Mouse (Mus musculus) heart, postnatal 0 days (tissue): ENCODE measurements at regions not wholly inside any gene's neighbourhood (a gene's known extent, or its start where the extent isn't known, plus 50 kb on each side); places are given as distances from the start of the nearest gene placed in this dataset.

Source experiments
- ATAC-seq: fragments of 200-750 bp; cut with Nextera tagmentation; 2 replicates; pipeline ENCODE4 v1.8.0; 2017; ENCODE audit warnings: low read depth, moderate number of reproducible peaks, moderate library complexity; ENCODE audit not compliant: insufficient read depth
- DNase-seq: peaks from one replicate; pipeline ENCODE4 v3.0.0-alpha.2; 2016; ENCODE audit warnings: low spot score
- H3K27ac ChIP-seq: fragments of 300-500 bp; sonication (generic); 2 replicates; pipeline ENCODE4 v1.5.1; 2014; ENCODE audit warnings: low read depth, mild to moderate bottlenecking
- H3K27me3 ChIP-seq: fragments of 300-500 bp; sonication (generic); 2 replicates; pipeline ENCODE4 v1.6.1; 2014; ENCODE audit warnings: low read length, mixed read lengths; ENCODE audit not compliant: control insufficient read depth, insufficient read depth
- H3K36me3 ChIP-seq: fragments of 300-500 bp; sonication (generic); replicated peaks from 2 replicates; pipeline ENCODE4 v1.6.1; 2014; ENCODE audit warnings: low read length, mixed read lengths; ENCODE audit not compliant: control insufficient read depth, insufficient read depth
- H3K4me1 ChIP-seq: fragments of 300-500 bp; sonication (generic); 2 replicates; pipeline ENCODE4 v1.6.1; 2014; ENCODE audit warnings: antibody characterized with exemption; ENCODE audit not compliant: control insufficient read depth, insufficient read depth
- H3K4me2 ChIP-seq: fragments of 300-500 bp; sonication (generic); 2 replicates; pipeline ENCODE4 v1.6.1; 2014; ENCODE audit warnings: low read depth, mild to moderate bottlenecking, low read length, moderate library complexity
- H3K4me3 ChIP-seq: fragments of 300-500 bp; sonication (generic); 2 replicates; pipeline ENCODE4 v1.5.1; 2014; ENCODE audit warnings: low read depth, low read length
- H3K9ac ChIP-seq: fragments of 300-500 bp; sonication (generic); replicated peaks from 2 replicates; pipeline ENCODE4 v1.6.1; 2014; ENCODE audit warnings: low read depth, low read length, mixed read lengths
- H3K9me3 ChIP-seq: fragments of 300-500 bp; sonication (generic); replicated peaks from 2 replicates; pipeline ENCODE4 v1.6.1; 2016; ENCODE audit warnings: low read length; ENCODE audit not compliant: control insufficient read depth
- CTCF ChIP-seq: IDR thresholded peaks from 2 replicates; pipeline ENCODE4 v1.5.1; 2016; ENCODE audit warnings: antibody characterized with exemption, control low read depth, low read depth
- EP300 ChIP-seq: IDR thresholded peaks from 2 replicates; pipeline ENCODE4 v1.6.1; 2016; ENCODE audit warnings: antibody characterized with exemption, low read depth
- WGBS: fragments of 180-500 bp; shearing (Covaris S2); extraction: QIAGEN DNeasy Blood & Tissue Kit; methylation state at CpG from one replicate; pipeline ENCODE4 v1.1.7; 2014; 5-methylcytosine and 5-hydroxymethylcytosine counted together

DNA sequence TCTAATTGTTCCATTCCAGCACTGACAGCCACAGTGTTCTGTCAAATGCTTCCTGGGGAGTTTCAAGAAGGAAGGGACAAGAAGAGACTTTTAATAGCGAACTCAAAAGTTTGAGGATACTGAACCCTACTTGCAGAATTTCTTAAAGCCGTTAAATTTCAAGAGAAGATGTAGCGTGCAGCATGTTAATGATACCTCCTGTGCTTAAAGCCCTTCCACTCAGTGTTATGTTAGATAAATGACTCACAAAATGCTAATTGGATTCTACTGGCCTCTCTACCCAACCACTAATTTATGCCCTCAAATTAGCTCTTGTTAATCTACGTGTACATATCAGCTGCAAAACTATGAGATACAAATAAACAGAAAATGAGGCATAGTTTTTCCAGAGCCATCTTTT is 541.8 kb upstream of the Cdh20 start:
- Histone ChIP-seq H3K36me3 (no peaks in the 10 kb centered on the region), H3K9me3 (no peaks in the 10 kb centered on the region), H3K27me3 (no peaks in the 10 kb centered on the region), H3K27ac (no peak overlapping the region), H3K4me3 (no peak overlapping the region), H3K9ac (no peak overlapping the region), H3K4me1 (no peaks in the 10 kb centered on the region), H3K4me2 (no peak overlapping the region)
- 81% methylated on average over 4 of the region's 4 CpGs for WGBS
- DNase-seq: no peak
- no peak for ATAC-seq
- no peak for TF ChIP-seq CTCF
- no peak for TF ChIP-seq EP300

DNA sequence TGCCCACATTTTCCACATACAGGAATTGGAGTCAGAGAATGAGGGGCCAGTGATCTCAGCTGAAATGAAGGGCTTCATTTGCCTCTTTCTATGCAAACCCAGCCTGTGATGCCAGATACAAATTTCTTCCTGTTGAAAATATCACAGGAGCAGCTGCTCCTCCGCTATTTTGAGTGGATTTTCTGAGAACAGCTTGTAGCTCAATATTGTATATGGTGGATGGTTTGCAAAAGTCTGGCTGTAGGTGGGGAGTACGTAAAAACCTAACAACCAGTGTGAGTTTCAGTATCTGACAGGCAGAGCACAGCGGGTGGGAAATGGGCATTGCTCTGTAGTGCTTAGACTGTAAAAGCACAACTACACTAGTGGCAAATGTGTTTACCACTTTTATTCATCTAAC is 541.4 kb upstream of the Cdh20 start:
- Histone ChIP-seq H3K9me3 (no peaks in the 10 kb centered on the region), H3K4me2 (no peak overlapping the region), H3K4me3 (no peak overlapping the region), H3K36me3 (no peaks in the 10 kb centered on the region), H3K4me1 (no peaks in the 10 kb centered on the region), H3K9ac (no peak overlapping the region), H3K27ac (no peak overlapping the region), H3K27me3 (no peaks in the 10 kb centered on the region)
- TF ChIP-seq CTCF (no peak), EP300 (no peak)
- DNase-seq: no peak
- no peak for ATAC-seq
- whole genome bisulfite sequencing: 81% methylated on average over 3 of the region's 3 CpGs

GRCm38 (mm10) chr1:104241605-104242004 is 526.7 kb upstream of the Cdh20 start:
- H3K9me3 ChIP-seq: no peaks in the 10 kb centered on the region
- H3K4me1 ChIP-seq: no peaks in the 10 kb centered on the region
- H3K27ac ChIP-seq: no peak overlapping the region
- no peak overlapping the region for H3K4me2 ChIP-seq
- no peak for TF ChIP-seq EP300
- TF ChIP-seq CTCF: no peak
- no peaks in the 10 kb centered on the region for H3K27me3 ChIP-seq
- H3K9ac ChIP-seq: no peak overlapping the region
- DNase-seq (no peak), ATAC-seq (no peak)
- H3K4me3 ChIP-seq: no peak overlapping the region
- no peaks in the 10 kb centered on the region for H3K36me3 ChIP-seq

DNA sequence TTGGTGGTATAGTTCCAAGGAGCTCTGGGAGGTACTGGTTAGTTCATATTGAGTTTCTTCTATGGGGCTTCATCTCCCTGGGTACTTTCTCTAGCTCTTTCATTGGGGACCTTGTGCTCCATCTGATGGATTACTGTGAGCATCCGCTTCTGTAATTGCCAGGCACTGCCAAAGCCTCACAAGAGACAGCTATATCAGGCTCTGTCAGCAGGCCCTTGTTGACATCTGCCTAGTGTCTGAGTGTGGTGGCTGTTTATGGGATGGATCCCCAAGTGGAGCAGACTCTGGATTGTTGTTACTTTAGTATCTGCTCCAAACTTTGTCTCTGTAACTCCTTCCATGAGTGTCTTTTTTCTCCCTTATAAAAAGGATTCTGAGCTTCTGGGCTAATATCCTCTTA is 502.6 kb upstream of the Cdh20 start:
- no peaks in the 10 kb centered on the region for H3K36me3 ChIP-seq
- H3K4me3 ChIP-seq: no peak overlapping the region
- H3K9ac ChIP-seq: no peak overlapping the region
- no peaks in the 10 kb centered on the region for H3K27me3 ChIP-seq
- WGBS: 39% methylated on average over 1 of the region's 1 CpGs
- no peak overlapping the region for H3K4me2 ChIP-seq
- ATAC-seq (peak; percentile 63), DNase-seq (peak; percentile 19)
- no peak for TF ChIP-seq CTCF
- no peak for TF ChIP-seq EP300
- no peaks in the 10 kb centered on the region for H3K4me1 ChIP-seq
- no peaks in the 10 kb centered on the region for H3K9me3 ChIP-seq
- H3K27ac ChIP-seq: no peak overlapping the region

- H3K9me3 ChIP-seq: no peaks in the 10 kb centered on the region
- DNase-seq: no peak
- 80% methylated on average over 2 of the region's 2 CpGs for WGBS
- H3K4me2 ChIP-seq: no peak overlapping the region
- TF ChIP-seq CTCF (no peak), EP300 (no peak)
- no peak for ATAC-seq
- no peaks in the 10 kb centered on the region for H3K36me3 ChIP-seq
- H3K9ac ChIP-seq: no peak overlapping the region
- H3K4me1 ChIP-seq: no peaks in the 10 kb centered on the region
- no peaks in the 10 kb centered on the region for H3K27me3 ChIP-seq
- no peak overlapping the region for H3K4me3 ChIP-seq
- H3K27ac ChIP-seq: no peak overlapping the region
Measured at GRCm38 (mm10) chr1:104307941-104308340, 460.4 kb upstream of the Cdh20 start.

DNA sequence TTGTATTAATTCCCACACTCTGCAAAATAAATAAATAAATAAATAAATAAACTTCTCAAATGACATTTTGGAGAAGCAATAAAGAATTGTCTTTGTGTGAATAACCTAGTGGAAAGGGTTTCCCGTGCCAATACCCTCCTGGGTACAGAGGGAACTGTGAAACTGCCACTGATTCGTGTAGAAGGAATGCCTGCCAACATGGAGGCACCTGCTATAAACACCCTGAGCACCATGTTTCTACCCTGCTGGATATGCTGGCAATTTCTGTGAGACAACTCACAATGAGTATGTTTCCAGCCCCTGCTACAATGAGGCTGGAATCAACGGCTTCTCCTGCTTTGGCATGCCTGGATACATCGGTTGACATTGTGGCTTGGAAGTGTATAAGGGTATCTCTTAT is 456.7 kb upstream of the Cdh20 start:
- 77% methylated on average over 4 of the region's 4 CpGs for WGBS
- no peak overlapping the region for H3K4me2 ChIP-seq
- ATAC-seq (no peak), DNase-seq (no peak)
- no peaks in the 10 kb centered on the region for H3K27me3 ChIP-seq
- H3K4me3 ChIP-seq: no peak overlapping the region
- no peaks in the 10 kb centered on the region for H3K9me3 ChIP-seq
- no peak overlapping the region for H3K27ac ChIP-seq
- no peaks in the 10 kb centered on the region for H3K36me3 ChIP-seq
- no peaks in the 10 kb centered on the region for H3K4me1 ChIP-seq
- TF ChIP-seq EP300 (no peak), CTCF (no peak)
- H3K9ac ChIP-seq: no peak overlapping the region
